Mouse (Mus musculus): ENCODE data around the gene Mapk7.

The Mapk7 gene

GRCm38 (mm10) chr11:61494129-61494997, at the start of gene Mapk7:
Mapk7 (minus strand) TSS chr11:61494406.
- in situ Hi-C loops (cut with MboI, MseI) = no loop called here

DNA sequence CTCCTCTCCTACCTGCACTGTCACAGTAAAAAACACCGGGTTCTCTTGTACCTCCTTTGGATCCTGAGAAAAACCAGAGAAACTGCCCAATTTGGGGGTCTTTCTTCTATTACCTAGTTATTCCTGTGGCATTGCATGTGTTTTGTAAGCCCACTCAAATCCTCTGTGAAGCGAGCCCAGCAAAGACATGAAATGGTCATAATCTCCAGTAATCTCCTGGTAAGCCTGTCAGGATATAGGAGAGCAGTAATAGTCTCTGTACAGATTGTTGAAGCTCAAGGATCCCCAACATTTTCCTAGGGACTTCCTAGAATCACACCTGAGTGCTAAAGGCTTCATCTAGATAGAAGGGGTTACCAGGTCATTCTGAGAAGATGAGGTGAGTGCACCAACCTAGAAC, 46.9 kb upstream of the Mapk7 start:
- in situ Hi-C loops (cut with MboI, MseI) = no loop called here

- in situ Hi-C loops (cut with MboI, MseI) = no loop called here
Measured at GRCm38 (mm10) chr11:61540642-61541041, 46.4 kb upstream of the Mapk7 start.

GRCm38 (mm10) chr11:61537362-61537761, 43.2 kb upstream of the Mapk7 start:
- in situ Hi-C loops (cut with MboI, MseI) = no loop called here

GRCm38 (mm10) chr11:61536952-61537351, 42.7 kb upstream of the Mapk7 start:
- in situ Hi-C loops (cut with MboI, MseI) = no loop called here

- in situ Hi-C loops (cut with MboI, MseI) = no loop called here
Measured at GRCm38 (mm10) chr11:61535530-61535929, 41.3 kb upstream of the Mapk7 start.

- in situ Hi-C loops (cut with MboI, MseI) = no loop called here
Measured at GRCm38 (mm10) chr11:61533571-61533970, 39.4 kb upstream of the Mapk7 start.

DNA sequence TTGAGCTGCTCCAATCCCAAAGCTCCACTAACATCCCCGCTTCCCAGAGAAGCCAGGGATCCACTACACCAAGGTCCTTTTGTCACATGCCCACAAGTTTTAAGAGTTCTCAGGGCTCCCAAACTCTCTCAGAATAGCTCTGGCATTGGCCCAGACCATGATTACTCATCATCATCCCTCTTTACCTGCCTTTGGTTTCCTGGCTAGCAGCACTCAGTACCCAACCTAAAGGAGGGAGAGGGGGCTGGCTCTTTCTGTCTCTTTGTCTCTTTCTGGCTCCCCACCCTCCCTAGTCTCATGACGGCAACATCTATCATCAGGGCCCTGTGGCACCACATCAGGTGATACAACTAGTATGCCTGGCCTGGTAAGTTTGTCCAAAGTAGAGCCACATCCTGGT, 38.6 kb upstream of the Mapk7 start:
- in situ Hi-C loops (cut with MboI, MseI) = no loop called here

- in situ Hi-C loops (cut with MboI, MseI) = no loop called here
Measured at GRCm38 (mm10) chr11:61529268-61529713, 35.1 kb upstream of the Mapk7 start.

DNA sequence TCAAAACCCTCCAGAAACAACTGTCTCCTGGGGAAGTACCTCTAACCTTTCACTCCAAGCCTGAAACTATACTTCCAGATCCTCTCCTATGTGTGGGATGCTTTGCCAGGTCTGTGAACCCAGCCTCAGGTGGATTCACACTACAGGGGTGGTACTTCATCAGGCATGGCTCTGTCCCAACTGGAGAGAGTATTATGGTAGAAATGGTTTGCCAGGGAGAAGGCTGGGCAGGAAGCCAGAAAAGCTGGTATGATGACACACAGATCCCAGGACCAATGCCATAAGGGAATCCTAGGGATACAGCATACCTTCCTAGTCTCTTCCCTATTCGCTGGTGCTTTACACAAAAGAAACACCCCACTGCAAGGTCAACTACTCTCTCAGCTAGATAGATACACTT, 32.7 kb upstream of the Mapk7 start:
- in situ Hi-C loops (cut with MboI, MseI) = no loop called here

DNA sequence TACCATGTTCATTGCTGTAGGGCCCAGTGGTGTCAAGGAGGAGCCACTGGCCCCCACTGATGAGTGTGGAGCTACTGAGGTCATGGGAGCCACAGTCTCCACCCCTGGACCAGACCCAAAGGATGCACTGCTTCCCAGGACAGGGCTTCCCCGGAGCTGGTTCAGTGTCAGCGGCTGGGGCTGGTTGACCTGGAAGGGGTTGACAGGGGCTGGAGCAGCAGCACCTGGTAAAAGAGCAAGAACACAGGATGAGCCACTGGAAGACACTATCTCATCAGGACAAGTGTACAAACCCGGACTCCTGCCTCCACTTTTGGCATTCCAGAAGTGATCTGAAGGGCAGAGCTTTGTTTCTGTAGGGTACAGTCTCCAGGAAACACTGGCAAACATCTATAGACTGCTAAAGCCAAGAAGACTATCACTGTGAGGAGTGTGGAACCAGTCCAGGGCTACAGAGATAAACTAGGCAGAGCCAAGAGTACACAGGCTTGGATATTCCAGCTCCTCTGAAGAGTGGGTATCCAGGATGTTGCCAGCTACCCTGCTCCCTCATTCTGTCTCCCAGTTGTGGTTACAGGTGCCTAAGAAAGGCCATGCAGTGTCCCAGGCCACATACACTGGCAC, 25.4 kb upstream of the Mapk7 start:
- in situ Hi-C loops (cut with MboI, MseI) = no loop called here

DNA sequence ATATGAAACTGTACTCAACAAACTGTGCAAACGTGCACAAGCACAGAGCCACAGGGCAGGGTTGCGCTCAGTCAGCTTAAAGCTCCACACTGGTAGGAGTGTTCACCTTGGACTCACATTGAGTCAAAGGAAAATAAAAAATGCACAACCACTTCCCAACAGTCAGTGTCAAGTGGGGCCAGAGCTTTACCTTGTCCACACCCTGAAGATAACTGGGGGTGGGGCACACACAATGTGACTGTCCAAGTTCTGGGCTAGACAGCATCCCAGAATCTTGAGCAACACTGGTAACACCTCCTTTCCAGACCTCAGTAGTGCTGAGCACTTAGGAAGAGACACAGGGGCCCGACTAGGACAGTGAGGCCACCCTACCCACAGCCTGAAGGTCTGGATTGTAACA, 24.7 kb upstream of the Mapk7 start:
- in situ Hi-C loops (cut with MboI, MseI) = no loop called here

GRCm38 (mm10) chr11:61517971-61518370, 23.8 kb upstream of the Mapk7 start:
- in situ Hi-C loops (cut with MboI, MseI) = no loop called here

- in situ Hi-C loops (cut with MboI, MseI) = no loop called here
Measured at GRCm38 (mm10) chr11:61514953-61515352, 20.7 kb upstream of the Mapk7 start.

DNA sequence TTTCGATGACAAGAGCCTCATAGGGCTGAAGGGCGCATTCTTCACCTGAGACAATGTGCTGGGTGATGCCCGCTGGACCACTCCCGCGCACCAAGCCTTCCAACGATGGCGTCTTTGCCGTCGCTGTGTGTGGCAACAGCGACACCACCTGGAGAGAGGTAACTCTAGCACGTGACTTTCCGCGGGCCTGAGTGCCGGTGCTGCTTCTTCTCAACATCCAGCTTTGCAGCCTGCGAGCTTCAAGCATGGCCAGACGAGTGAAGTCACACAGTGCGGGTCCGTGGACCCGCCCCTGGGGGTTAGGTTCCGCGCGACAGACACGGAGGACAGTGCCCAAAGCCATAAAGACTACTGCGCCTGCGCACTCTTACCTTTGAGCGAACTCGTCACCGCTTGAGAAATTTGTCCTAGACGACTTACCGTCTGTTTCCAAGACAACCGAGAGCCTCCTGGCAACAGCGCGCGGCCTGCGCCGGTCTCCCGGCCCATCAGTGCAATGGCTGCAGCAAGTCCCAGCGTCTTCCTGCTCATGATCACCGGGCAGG, 10.6 kb upstream of the Mapk7 start, which contains the start of gene B9d1:
TSS of gene B9d1 (plus strand) at position 432 of the 545 bp plus-strand sequence.
- in situ Hi-C loops (cut with MboI, MseI) = loop anchor here (5.0 kb wide), 1 partner anchor 92 kb away; no protein-coding TSS in a partner anchor

DNA sequence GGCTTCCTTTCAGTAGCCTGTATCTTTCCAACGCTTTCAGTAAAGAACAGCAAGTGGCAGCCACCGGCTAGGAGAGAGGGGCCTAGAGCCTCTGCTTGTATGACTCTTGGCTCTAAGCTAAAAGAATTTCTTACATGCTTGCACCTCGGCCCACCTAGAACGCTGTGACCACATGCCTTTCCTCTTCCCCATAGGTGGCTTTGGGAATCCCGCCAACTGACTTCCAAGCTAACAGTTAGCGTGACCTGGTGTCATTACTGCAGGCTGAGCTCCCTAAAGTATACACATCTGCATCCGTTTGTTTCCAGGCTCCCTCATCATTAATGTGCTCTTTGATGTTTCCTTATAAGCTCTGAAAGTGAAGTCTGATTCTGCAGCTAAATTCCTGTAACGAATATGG, 9.7 kb upstream of the Mapk7 start:
- in situ Hi-C loops (cut with MboI, MseI) = no loop called here

DNA sequence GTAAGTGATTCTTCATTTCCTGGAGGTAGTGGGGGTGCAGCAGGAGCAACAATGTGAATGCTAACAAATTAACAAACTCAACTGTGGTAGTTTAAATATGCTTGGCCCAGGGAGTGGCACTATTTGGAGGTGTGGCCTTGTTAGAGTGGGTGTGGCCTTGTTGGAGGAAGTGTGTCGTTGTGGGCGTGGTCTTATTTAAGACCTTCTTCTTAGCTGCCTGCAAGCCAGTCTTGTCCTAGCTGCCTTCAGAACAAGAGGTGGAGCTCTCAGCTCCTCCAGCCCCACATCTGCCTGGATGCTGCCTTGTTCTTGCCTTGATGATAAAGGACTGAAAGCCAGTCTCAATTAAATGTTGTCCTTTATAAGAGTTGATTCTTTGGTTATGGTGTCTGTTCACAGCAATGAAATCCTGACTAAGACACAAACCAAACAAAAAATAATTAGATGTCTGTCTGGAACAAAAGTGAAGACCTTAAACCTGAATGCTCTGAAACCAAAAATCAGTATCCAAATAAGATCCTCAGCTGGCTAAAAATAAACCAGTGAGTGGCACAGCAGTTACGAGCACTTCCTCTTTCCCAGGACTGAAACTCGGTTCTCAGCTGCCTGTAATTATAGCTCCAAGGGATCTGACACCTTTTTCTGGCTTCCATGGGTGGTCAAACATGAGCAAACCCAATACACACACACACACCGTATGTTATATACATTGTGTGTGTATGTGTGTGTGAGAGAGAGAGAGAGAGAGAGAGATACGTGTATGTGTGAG, 4.7 kb upstream of the Mapk7 start:
- in situ Hi-C loops (cut with MboI, MseI) = no loop called here

- in situ Hi-C loops (cut with MboI, MseI) = no loop called here
Measured at GRCm38 (mm10) chr11:61497490-61497889, 3.3 kb upstream of the Mapk7 start.

DNA sequence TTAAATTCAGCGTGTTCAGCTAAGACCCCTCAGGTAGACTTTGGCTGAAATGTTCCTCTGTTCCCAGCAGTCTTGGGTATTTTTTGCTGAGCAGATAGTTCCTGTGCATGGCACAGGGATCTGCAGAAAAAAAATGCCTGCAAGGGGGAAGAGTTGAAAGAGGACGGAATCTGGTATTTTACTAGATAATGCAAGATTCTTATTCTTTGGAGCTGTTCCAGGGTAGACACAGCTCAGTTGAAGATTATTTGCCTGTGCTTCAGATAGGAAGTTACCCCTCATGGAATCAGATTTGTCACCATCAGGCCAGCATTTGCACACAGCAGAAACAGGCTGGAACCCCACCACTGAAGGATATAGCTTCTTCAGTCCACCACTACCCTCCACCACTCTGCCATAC, 1.3 kb upstream of the Mapk7 start:
- in situ Hi-C loops (cut with MboI, MseI) = no loop called here

GRCm38 (mm10) chr11:61493525-61494128, 579 bp downstream of the Mapk7 start:
- in situ Hi-C loops (cut with MboI, MseI) = no loop called here

GRCm38 (mm10) chr11:61492749-61493401, 1.3 kb downstream of the Mapk7 start:
- in situ Hi-C loops (cut with MboI, MseI) = no loop called here

Data from regulatory T cell (primary cell).